Mouse (Mus musculus) embryonic facial prominence, embryonic 10.5 days (tissue): ENCODE measurements at regions not wholly inside any gene's neighbourhood (a gene's known extent, or its start where the extent isn't known, plus 50 kb on each side); places are given as distances from the start of the nearest gene placed in this dataset.
A peak's percentile ranks its signal among the peaks of the same experiment; 100 is the strongest.

Experiments used
- DNase-seq: peaks from one replicate; pipeline ENCODE4 v3.0.0-alpha.2; 2017; ENCODE audit warnings: low spot score
- H3K27ac ChIP-seq: fragments of 300-500 bp; sonication (generic); replicated peaks from 2 replicates; pipeline ENCODE4 v1.5.1; 2016; ENCODE audit warnings: mild to moderate bottlenecking
- H3K27me3 ChIP-seq: fragments of 300-500 bp; sonication (generic); replicated peaks from 2 replicates; pipeline ENCODE4 v1.6.1; 2016; ENCODE audit warnings: low read depth, mild to moderate bottlenecking; ENCODE audit not compliant: poor library complexity, severe bottlenecking
- H3K36me3 ChIP-seq: fragments of 300-500 bp; sonication (generic); replicated peaks from 2 replicates; pipeline ENCODE4 v1.6.1; 2016; ENCODE audit warnings: mild to moderate bottlenecking, moderate library complexity
- H3K4me1 ChIP-seq: fragments of 300-500 bp; sonication (generic); 2 replicates; pipeline ENCODE4 v1.6.1; 2016
- H3K4me3 ChIP-seq: fragments of 300-500 bp; sonication (generic); 2 replicates; pipeline ENCODE4 v1.5.1; 2016; ENCODE audit warnings: mild to moderate bottlenecking, moderate library complexity
- H3K9me3 ChIP-seq: fragments of 300-500 bp; sonication (generic); 2 replicates; pipeline ENCODE4 v1.6.1; 2016; ENCODE audit warnings: mild to moderate bottlenecking
- WGBS: fragments of 180-500 bp; shearing (Covaris S2); methylation state at CpG from one replicate; pipeline ENCODE4 v1.1.7; 2016; 5-methylcytosine and 5-hydroxymethylcytosine counted together

- H3K4me3 ChIP-seq, result no peak overlapping the region
- no peaks in the 10 kb centered on the region for H3K27me3 ChIP-seq
- H3K4me1 ChIP-seq, result no peaks in the 10 kb centered on the region
- no peak for DNase-seq
- WGBS, result 84% methylated on average over 7 of the region's 7 CpGs
- no peak overlapping the region for H3K27ac ChIP-seq
- H3K36me3 ChIP-seq, result no peaks in the 10 kb centered on the region
- no peaks in the 10 kb centered on the region for H3K9me3 ChIP-seq
Observed at GRCm38 (mm10) chr6:67186537-67187274, 51.3 kb upstream of the Serbp1 start.

GRCm38 (mm10) chr6:67184662-67185061, 53.3 kb upstream of the Serbp1 start:
- no peaks in the 10 kb centered on the region for H3K4me1 ChIP-seq
- WGBS, result 85% methylated on average over 2 of the region's 2 CpGs
- H3K27me3 ChIP-seq, result no peaks in the 10 kb centered on the region
- H3K4me3 ChIP-seq, result no peak overlapping the region
- no peak for DNase-seq
- no peak overlapping the region for H3K27ac ChIP-seq
- no peaks in the 10 kb centered on the region for H3K9me3 ChIP-seq
- H3K36me3 ChIP-seq, result no peaks in the 10 kb centered on the region

GRCm38 (mm10) chr6:67183481-67184215, 54.3 kb upstream of the Serbp1 start:
- Histone ChIP-seq H3K9me3 (no peaks in the 10 kb centered on the region), H3K4me3 (no peak overlapping the region), H3K4me1 (no peaks in the 10 kb centered on the region), H3K27me3 (no peaks in the 10 kb centered on the region), H3K36me3 (no peaks in the 10 kb centered on the region), H3K27ac (no peak overlapping the region)
- WGBS, result 84% methylated on average over 15 of the region's 15 CpGs
- no peak for DNase-seq

GRCm38 (mm10) chr6:67182453-67182852, 55.5 kb upstream of the Serbp1 start:
- Histone ChIP-seq H3K27ac (no peak overlapping the region), H3K27me3 (no peaks in the 10 kb centered on the region), H3K9me3 (no peaks in the 10 kb centered on the region), H3K36me3 (no peaks in the 10 kb centered on the region), H3K4me3 (no peak overlapping the region), H3K4me1 (no peaks in the 10 kb centered on the region)
- DNase-seq, result no peak
- WGBS, result 92% methylated on average over 2 of the region's 2 CpGs

- Histone ChIP-seq H3K9me3 (no peaks in the 10 kb centered on the region), H3K27me3 (no peaks in the 10 kb centered on the region), H3K4me3 (no peak overlapping the region), H3K36me3 (no peaks in the 10 kb centered on the region), H3K27ac (no peak overlapping the region), H3K4me1 (no peaks in the 10 kb centered on the region)
- 85% methylated on average over 4 of the region's 4 CpGs for WGBS
- no peak for DNase-seq
Observed at GRCm38 (mm10) chr6:67181459-67181858, 56.5 kb upstream of the Serbp1 start.

GRCm38 (mm10) chr6:67179416-67179815, 58.6 kb upstream of the Serbp1 start:
- 80% methylated on average over 7 of the region's 7 CpGs for WGBS
- Histone ChIP-seq H3K27ac (no peak overlapping the region), H3K27me3 (no peaks in the 10 kb centered on the region), H3K9me3 (no peaks in the 10 kb centered on the region), H3K36me3 (no peaks in the 10 kb centered on the region), H3K4me3 (no peak overlapping the region), H3K4me1 (no peaks in the 10 kb centered on the region)
- DNase-seq, result no peak

- Histone ChIP-seq H3K27me3 (no peaks in the 10 kb centered on the region), H3K9me3 (no peaks in the 10 kb centered on the region), H3K27ac (no peak overlapping the region), H3K36me3 (no peaks in the 10 kb centered on the region), H3K4me1 (no peaks in the 10 kb centered on the region), H3K4me3 (no peak overlapping the region)
- no peak for DNase-seq
- 84% methylated on average over 4 of the region's 4 CpGs for WGBS
Observed at GRCm38 (mm10) chr6:67178531-67178930, 59.4 kb upstream of the Serbp1 start.

GRCm38 (mm10) chr6:67178101-67178500, 59.9 kb upstream of the Serbp1 start:
- no peaks in the 10 kb centered on the region for H3K9me3 ChIP-seq
- DNase-seq, result no peak
- no peaks in the 10 kb centered on the region for H3K4me1 ChIP-seq
- H3K4me3 ChIP-seq, result no peak overlapping the region
- 80% methylated on average over 1 of the region's 1 CpGs for WGBS
- H3K27ac ChIP-seq, result no peak overlapping the region
- H3K27me3 ChIP-seq, result no peaks in the 10 kb centered on the region
- no peaks in the 10 kb centered on the region for H3K36me3 ChIP-seq

GRCm38 (mm10) chr6:67170674-67170946, 67.4 kb upstream of the Serbp1 start:
- DNase-seq, result no peak
- H3K9me3 ChIP-seq, result no peaks in the 10 kb centered on the region
- H3K4me3 ChIP-seq, result no peak overlapping the region
- 70% methylated on average over 5 of the region's 5 CpGs for WGBS
- peaks cover 14% of the 10 kb centered on the region for H3K4me1 ChIP-seq
- no peaks in the 10 kb centered on the region for H3K36me3 ChIP-seq
- peak overlapping the region; percentile 4; the same call in 1 of the 2 replicates for H3K27ac ChIP-seq
- no peaks in the 10 kb centered on the region for H3K27me3 ChIP-seq

- no peaks in the 10 kb centered on the region for H3K36me3 ChIP-seq
- H3K4me1 ChIP-seq, result peaks cover 14% of the 10 kb centered on the region
- H3K9me3 ChIP-seq, result no peaks in the 10 kb centered on the region
- DNase-seq, result peak; percentile 76
- H3K4me3 ChIP-seq, result no peak overlapping the region
- H3K27me3 ChIP-seq, result no peaks in the 10 kb centered on the region
- peak overlapping the region; percentile 4; the same call in 1 of the 2 replicates for H3K27ac ChIP-seq
- 48% methylated on average over 13 of the region's 13 CpGs for WGBS
Observed at GRCm38 (mm10) chr6:67169873-67170673, 67.9 kb upstream of the Serbp1 start.

GRCm38 (mm10) chr6:67168803-67169202, 69.2 kb upstream of the Serbp1 start:
- peak overlapping the region; percentile 55 for H3K4me3 ChIP-seq
- no peaks in the 10 kb centered on the region for H3K9me3 ChIP-seq
- no peak for DNase-seq
- peak overlapping the region; percentile 75 for H3K27ac ChIP-seq
- H3K4me1 ChIP-seq, result peaks cover 14% of the 10 kb centered on the region
- no peaks in the 10 kb centered on the region for H3K27me3 ChIP-seq
- WGBS, result 35% methylated on average over 2 of the region's 2 CpGs
- H3K36me3 ChIP-seq, result no peaks in the 10 kb centered on the region

GRCm38 (mm10) chr6:67168031-67168777, 69.8 kb upstream of the Serbp1 start:
- Histone ChIP-seq H3K27me3 (no peaks in the 10 kb centered on the region), H3K9me3 (no peaks in the 10 kb centered on the region), H3K36me3 (no peaks in the 10 kb centered on the region), H3K4me3 (peak overlapping the region; percentile 55), H3K4me1 (peaks cover 14% of the 10 kb centered on the region), H3K27ac (peak overlapping the region; percentile 75)
- 15% methylated on average over 11 of the region's 11 CpGs for WGBS
- peak; percentile 52 for DNase-seq
